Mouse (Mus musculus): ENCODE data around the gene Alg1. TPM values are rescaled to one million over a fixed set of nuclear protein-coding genes. Genes with fewer than 3 reads are reported as not detected.
A peak's percentile ranks its signal among the peaks of the same experiment; 100 is the strongest.
"Not testable (repeated sequence)": the region's sequence is repeated elsewhere in the genome, so short reads cannot be mapped to it uniquely, and the experiment has no call there.

Gene Alg1
- polyA plus RNA-seq, 1 experiment from 2014 or later = 23.1 TPM

GRCm38 (mm10) chr16:5212150-5212549 is 21.3 kb upstream of the Alg1 start:
- Histone ChIP-seq H3K27ac (replicated peaks) (no peak overlapping the region), H3K4me3 (no peak overlapping the region), H3K36me3 (replicated peaks) (no peaks in the 10 kb centered on the region), H3K9me3 (no peaks in the 10 kb centered on the region), H3K27me3 (replicated peaks; ENCODE audit: low read depth, poor library complexity, severe bottlenecking) (no peaks in the 10 kb centered on the region), H3K4me1 (no peaks in the 10 kb centered on the region)
- 85% methylated on average over 3 of the region's 3 CpGs for WGBS
- DNase-seq (ENCODE audit: low spot score) = no peak

GRCm38 (mm10) chr16:5214126-5214525 is 19.3 kb upstream of the Alg1 start:
- Histone ChIP-seq H3K27ac (replicated peaks) (no peak overlapping the region), H3K36me3 (replicated peaks) (no peaks in the 10 kb centered on the region), H3K9me3 (no peaks in the 10 kb centered on the region), H3K4me3 (no peak overlapping the region), H3K27me3 (replicated peaks; ENCODE audit: low read depth, poor library complexity, severe bottlenecking) (no peaks in the 10 kb centered on the region), H3K4me1 (no peaks in the 10 kb centered on the region)
- DNase-seq (ENCODE audit: low spot score) = no peak
- WGBS = 94% methylated on average over 2 of the region's 2 CpGs

GRCm38 (mm10) chr16:5216686-5217085 is 16.7 kb upstream of the Alg1 start:
- WGBS = 72% methylated on average over 6 of the region's 6 CpGs
- Histone ChIP-seq H3K4me3 (no peak overlapping the region), H3K27ac (replicated peaks) (no peak overlapping the region), H3K4me1 (no peaks in the 10 kb centered on the region), H3K36me3 (replicated peaks) (no peaks in the 10 kb centered on the region), H3K9me3 (no peaks in the 10 kb centered on the region), H3K27me3 (replicated peaks; ENCODE audit: low read depth, poor library complexity, severe bottlenecking) (no peaks in the 10 kb centered on the region)
- DNase-seq (ENCODE audit: low spot score) = no peak

GRCm38 (mm10) chr16:5217341-5218133 is 15.9 kb upstream of the Alg1 start:
- H3K36me3 ChIP-seq (replicated peaks) = no peaks in the 10 kb centered on the region
- H3K4me1 ChIP-seq = no peaks in the 10 kb centered on the region
- WGBS = 68% methylated on average over 5 of the region's 5 CpGs
- no peak overlapping the region for H3K4me3 ChIP-seq
- no peak for DNase-seq (ENCODE audit: low spot score)
- no peaks in the 10 kb centered on the region for H3K9me3 ChIP-seq
- no peaks in the 10 kb centered on the region for H3K27me3 ChIP-seq (replicated peaks; ENCODE audit: low read depth, poor library complexity, severe bottlenecking)
- no peak overlapping the region for H3K27ac ChIP-seq (replicated peaks)

- Histone ChIP-seq H3K9me3 (no peaks in the 10 kb centered on the region), H3K36me3 (replicated peaks) (no peaks in the 10 kb centered on the region), H3K4me3 (no peak overlapping the region), H3K27ac (replicated peaks) (no peak overlapping the region), H3K27me3 (replicated peaks; ENCODE audit: low read depth, poor library complexity, severe bottlenecking) (no peaks in the 10 kb centered on the region), H3K4me1 (no peaks in the 10 kb centered on the region)
- 79% methylated on average over 4 of the region's 4 CpGs for WGBS
- DNase-seq (ENCODE audit: low spot score) = no peak
Observed at GRCm38 (mm10) chr16:5221403-5221802, 12.0 kb upstream of the Alg1 start.

DNA sequence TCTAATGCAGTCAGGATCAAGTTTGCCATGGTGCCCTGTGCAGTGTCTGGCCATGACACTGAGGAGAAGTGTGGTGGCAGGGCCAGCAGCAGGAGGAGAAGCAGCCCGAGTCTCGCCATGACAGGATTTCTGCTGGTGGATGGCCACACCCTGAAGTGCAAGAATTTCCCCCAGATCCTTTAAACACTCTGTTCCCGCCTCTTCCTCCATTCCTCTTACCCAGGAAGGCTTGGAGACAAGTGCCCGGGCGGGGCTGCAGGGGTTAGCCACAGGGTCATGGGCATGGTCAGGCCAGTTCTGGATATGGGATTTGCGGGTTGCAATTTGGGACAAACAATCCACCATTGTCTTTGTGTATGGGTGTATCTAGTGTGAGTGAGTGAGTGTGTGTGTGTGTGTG is 11.3 kb upstream of the Alg1 start, which contains the start of gene AU021092:
Gene AU021092 (minus strand): TSS at position 160 of the 400 bp plus-strand sequence.
- no peak for DNase-seq (ENCODE audit: low spot score)

DNA sequence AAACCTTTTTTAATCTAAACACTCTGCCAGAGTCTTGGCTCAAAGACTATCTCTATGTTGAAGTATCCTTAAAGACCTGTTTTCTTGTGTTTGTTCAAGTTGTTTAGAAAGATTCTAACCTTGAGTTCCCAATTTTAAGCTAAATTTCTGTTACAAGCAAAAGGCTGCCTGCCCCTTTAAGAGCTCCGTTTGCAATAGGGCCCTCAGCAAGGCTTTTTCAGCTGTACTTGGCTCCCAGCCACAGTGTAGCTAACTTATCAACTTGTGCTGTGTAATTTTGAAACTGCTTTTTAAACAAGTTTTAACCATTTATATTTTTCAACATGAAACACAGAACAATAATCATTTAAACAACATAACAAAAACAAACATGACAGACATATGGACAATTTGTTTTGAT is 6.9 kb upstream of the Alg1 start:
- DNase-seq (ENCODE audit: low spot score); H3K9me3 ChIP-seq; H3K27ac ChIP-seq (replicated peaks); H3K4me3 ChIP-seq; H3K36me3 ChIP-seq (replicated peaks); H3K27me3 ChIP-seq (replicated peaks; ENCODE audit: low read depth, poor library complexity, severe bottlenecking); H3K4me1 ChIP-seq: not testable (repeated sequence)
- 12% methylated on average over 1 of the region's 1 CpGs for WGBS

More for the DNA sequence above, 11.3 kb upstream of the Alg1 start, which contains the start of gene AU021092:
- Histone ChIP-seq H3K27ac (replicated peaks) (no peak within 1 kb of the TSS), H3K4me3 (no peak within 1 kb of the TSS), H3K27me3 (replicated peaks; ENCODE audit: low read depth, poor library complexity, severe bottlenecking) (no peaks in the 10 kb centered on the region), H3K36me3 (replicated peaks) (no peaks in the 10 kb centered on the region), H3K4me1 (no peaks in the 10 kb centered on the region), H3K9me3 (no peaks in the 10 kb centered on the region)
- 71% methylated on average over 6 of the region's 6 CpGs for WGBS

DNA sequence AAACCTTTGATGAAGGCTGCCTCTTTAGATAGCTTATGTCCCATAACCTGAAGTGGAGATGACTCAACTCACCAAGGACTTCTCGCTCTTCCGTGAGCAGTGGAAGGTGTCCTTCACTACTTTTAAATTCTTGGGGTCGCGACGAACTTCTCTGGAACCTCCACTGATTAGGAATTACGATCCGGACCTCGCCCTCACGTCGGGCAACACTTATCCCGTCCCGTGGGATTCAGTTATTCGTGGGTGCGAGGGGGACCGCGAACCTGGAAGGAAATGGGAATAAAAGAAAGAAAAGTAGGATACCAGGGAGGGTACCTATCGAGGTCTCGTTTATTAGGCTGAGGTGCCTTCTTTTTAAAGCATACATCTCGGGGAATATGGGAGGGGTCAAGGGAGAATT is 5.9 kb upstream of the Alg1 start:
- H3K9me3 ChIP-seq; H3K36me3 ChIP-seq (replicated peaks); H3K27me3 ChIP-seq (replicated peaks; ENCODE audit: low read depth, poor library complexity, severe bottlenecking); H3K27ac ChIP-seq (replicated peaks); DNase-seq (ENCODE audit: low spot score); H3K4me1 ChIP-seq; H3K4me3 ChIP-seq: not testable (repeated sequence)
- WGBS = 84% methylated on average over 19 of the region's 19 CpGs

- 80% methylated on average over 3 of the region's 3 CpGs for WGBS
- not testable (repeated sequence) for H3K4me1 ChIP-seq; DNase-seq (ENCODE audit: low spot score); H3K27me3 ChIP-seq (replicated peaks; ENCODE audit: low read depth, poor library complexity, severe bottlenecking); H3K36me3 ChIP-seq (replicated peaks); H3K9me3 ChIP-seq; H3K27ac ChIP-seq (replicated peaks); H3K4me3 ChIP-seq
Observed at GRCm38 (mm10) chr16:5228103-5228502, 5.3 kb upstream of the Alg1 start.

DNA sequence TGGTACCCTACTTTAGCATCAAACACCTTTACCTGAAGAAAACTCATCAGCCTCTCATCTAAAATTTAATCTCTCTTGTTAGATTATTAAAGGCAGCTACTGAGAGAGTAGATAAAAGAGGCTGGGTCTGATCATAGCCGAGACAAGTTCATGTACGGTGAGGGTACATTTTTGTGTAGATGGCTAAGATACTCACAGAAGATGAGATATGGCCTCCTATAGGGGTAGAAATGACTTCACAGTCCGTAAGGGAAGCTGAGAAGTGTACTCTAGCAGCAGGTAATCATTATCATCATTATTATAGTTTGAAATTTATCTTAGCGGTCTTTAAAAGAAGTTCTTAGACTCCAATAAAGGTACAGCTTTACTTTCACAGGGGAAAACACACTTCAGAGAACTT is 439 bp upstream of the Alg1 start:
- Histone ChIP-seq H3K9me3 (no peaks in the 10 kb centered on the region), H3K27me3 (replicated peaks; ENCODE audit: low read depth, poor library complexity, severe bottlenecking) (no peaks in the 10 kb centered on the region), H3K36me3 (replicated peaks) (peaks cover 7% of the 10 kb centered on the region; the same call in 1 of the 2 replicates), H3K4me3 (peak overlapping the region; percentile 96), H3K27ac (replicated peaks) (peak overlapping the region; percentile 72; the same call in 1 of the 2 replicates), H3K4me1 (peaks cover 9% of the 10 kb centered on the region)
- WGBS = 70% methylated on average over 4 of the region's 4 CpGs
- DNase-seq (ENCODE audit: low spot score) = no peak

GRCm38 (mm10) chr16:5242355-5242754 is 8.9 kb downstream of the Alg1 start:
- H3K27me3 ChIP-seq (replicated peaks; ENCODE audit: low read depth, poor library complexity, severe bottlenecking) = no peaks in the 10 kb centered on the region
- 87% methylated on average over 4 of the region's 4 CpGs for WGBS
- H3K4me3 ChIP-seq = no peak overlapping the region
- peaks cover 87% of the 10 kb centered on the region for H3K36me3 ChIP-seq (replicated peaks)
- no peak for DNase-seq (ENCODE audit: low spot score)
- H3K4me1 ChIP-seq = no peaks in the 10 kb centered on the region
- no peaks in the 10 kb centered on the region for H3K9me3 ChIP-seq
- H3K27ac ChIP-seq (replicated peaks) = no peak overlapping the region

DNA sequence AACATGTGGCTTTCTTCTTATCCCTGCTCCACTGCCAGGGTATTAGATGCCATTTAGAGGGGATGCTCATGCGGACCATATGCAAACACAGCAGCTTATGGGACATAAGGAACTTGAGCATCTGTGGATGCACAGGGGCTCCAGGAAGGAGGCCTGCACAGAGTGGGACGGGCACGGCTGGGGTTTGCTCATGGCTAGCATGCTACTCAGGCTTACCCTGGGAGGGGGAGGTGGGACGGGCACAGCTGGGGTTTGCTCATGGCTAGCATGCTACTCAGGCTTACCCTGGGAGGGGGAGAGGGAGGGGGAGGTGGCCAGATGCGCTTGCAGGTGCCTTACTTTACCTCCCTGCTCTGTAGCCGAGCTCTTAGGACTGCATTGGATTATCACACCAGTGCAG is 9.5 kb downstream of the Alg1 start:
- Histone ChIP-seq H3K27me3 (replicated peaks; ENCODE audit: low read depth, poor library complexity, severe bottlenecking) (no peaks in the 10 kb centered on the region), H3K9me3 (no peaks in the 10 kb centered on the region), H3K36me3 (replicated peaks) (peaks cover 92% of the 10 kb centered on the region), H3K27ac (replicated peaks) (no peak overlapping the region), H3K4me3 (no peak overlapping the region), H3K4me1 (no peaks in the 10 kb centered on the region)
- WGBS = 89% methylated on average over 6 of the region's 6 CpGs
- DNase-seq (ENCODE audit: low spot score) = no peak

DNA sequence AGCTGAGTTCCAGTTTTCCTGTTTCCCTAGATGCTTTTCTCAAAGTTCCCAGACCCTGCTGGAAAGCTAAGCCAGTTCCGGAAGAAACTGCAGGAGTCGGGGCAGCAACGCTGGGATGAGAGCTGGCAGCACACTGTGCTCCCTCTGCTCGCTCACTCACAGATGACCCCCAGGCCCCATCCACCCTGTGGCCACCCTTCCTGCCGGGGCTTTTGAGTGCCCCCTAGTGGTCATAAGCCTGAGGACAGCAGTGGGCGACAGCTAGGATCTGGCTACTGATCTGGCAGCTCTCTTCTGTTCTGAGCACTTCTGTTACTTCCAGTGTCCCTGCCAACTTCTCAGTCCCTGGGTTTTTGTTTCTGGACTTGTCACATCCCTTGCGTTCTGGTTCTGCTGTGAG is 11.0 kb downstream of the Alg1 start:
- peaks cover 95% of the 10 kb centered on the region for H3K36me3 ChIP-seq (replicated peaks)
- no peaks in the 10 kb centered on the region for H3K4me1 ChIP-seq
- no peaks in the 10 kb centered on the region for H3K9me3 ChIP-seq
- H3K4me3 ChIP-seq = no peak overlapping the region
- 41% methylated on average over 7 of the region's 7 CpGs for WGBS
- H3K27me3 ChIP-seq (replicated peaks; ENCODE audit: low read depth, poor library complexity, severe bottlenecking) = no peaks in the 10 kb centered on the region
- H3K27ac ChIP-seq (replicated peaks) = no peak overlapping the region
- peak; percentile 65 for DNase-seq (ENCODE audit: low spot score)
